Mouse (Mus musculus): ENCODE measurements around the gene Bri3. TPM values are rescaled to one million over a fixed set of nuclear protein-coding genes. Genes with fewer than 3 reads are reported as not detected.

Gene Bri3
- polyA plus RNA-seq, 1 experiment from 2014 or later = 136 TPM

DNA sequence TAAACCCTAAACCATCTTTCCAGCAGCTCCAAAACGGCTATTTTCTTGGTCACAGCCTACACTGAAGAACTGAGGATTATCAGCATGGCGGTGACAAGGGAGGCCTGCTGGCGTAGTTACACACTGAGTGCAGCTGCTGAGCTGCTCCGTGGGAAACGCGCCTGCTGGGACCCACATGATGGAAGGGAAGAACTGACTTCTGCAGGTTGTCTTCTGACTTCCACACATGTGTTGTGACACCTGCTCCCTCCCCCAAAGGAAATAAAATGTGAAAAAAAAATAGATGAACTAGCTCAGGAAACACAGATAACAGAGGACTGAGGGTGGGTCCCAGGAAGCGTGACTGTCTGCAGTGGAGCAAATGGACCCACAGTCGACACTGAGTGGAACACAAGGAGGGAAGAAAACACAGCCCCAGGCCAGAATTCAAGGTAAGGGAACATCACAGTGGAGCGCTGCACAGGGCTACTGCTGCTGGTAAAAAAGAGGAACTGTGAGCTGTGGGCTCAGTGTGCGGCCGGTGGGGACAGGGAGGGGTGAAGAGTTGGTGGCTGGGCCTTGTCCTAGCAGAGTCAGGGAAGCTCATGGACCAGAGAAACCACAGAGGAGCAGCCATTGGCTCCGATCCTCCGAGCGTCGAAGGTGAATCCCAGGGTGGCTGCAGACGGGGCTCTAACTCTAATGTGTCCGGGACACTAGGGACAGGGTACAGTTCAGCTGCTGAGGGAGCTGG lies 32.8 kb downstream of the Bri3 start:
- in situ Hi-C loops (cut with MboI; ENCODE audit: low pct_unique_long_range_greater_than_20kb) = no loop called here
- no peak for TF ChIP-seq CTCF (IDR thresholded peaks at IDR 0.05)
- ATAC-seq (no peak), DNase-seq (ENCODE audit: low read depth, low spot score) (no peak)
- CTCF ChIA-PET = interaction anchor here (1.1 to 2.2 kb wide), 5 partner anchors 8 to 18 kb away, joined by 3 to 8 read pairs (median 4); no protein-coding TSS in a partner anchor
- POLR2A ChIA-PET = interaction anchor here (0.6 kb wide), 1 partner anchor 24 kb away, joined by 3 read pairs; no protein-coding TSS in a partner anchor
- H3K27me3 ChIP-seq = no peaks in the 10 kb centered on the region

DNA sequence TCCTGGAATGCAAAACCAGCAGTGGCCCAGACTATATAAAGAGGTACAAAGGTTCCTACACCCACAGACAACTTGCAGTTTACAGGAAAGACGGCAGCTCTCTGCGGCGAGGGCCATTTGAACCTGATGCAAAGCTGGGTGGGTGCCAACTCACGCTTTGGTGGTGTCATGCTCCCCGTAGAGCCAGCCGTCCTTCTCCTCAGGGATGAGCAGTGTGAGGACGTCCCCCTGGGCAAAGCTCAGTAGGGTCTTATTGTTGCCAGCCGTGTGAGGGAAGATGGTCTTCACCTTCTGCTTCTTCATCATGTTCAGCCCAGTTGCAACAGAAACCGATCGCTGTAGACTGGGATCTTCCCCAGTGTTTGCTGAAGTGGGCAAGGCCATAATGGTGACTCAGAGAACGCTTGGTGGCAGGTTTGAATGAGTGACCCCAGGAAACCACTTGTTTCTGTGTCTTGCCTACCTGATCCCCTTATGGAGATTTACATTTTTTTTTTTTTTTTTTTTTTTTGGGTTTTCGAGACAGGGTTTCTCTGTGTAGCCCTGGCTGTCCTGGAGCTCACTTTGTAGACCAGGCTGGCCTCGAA lies 34.2 kb downstream of the Bri3 start:
- CTCF ChIA-PET = interaction anchor here (0.8 to 2.2 kb wide), 3 partner anchors 8 to 19 kb away, joined by 3 to 8 read pairs (median 3); no protein-coding TSS in a partner anchor
- ATAC-seq (no peak), DNase-seq (ENCODE audit: low read depth, low spot score) (no peak)
- POLR2A ChIA-PET = interaction anchor here (0.6 kb wide), 1 partner anchor 450 kb away, joined by 4 read pairs; no protein-coding TSS in a partner anchor
- TF ChIP-seq CTCF (IDR thresholded peaks at IDR 0.05) = no peak
- in situ Hi-C loops (cut with MboI; ENCODE audit: low pct_unique_long_range_greater_than_20kb) = no loop called here
- H3K27me3 ChIP-seq = no peaks in the 10 kb centered on the region

DNA sequence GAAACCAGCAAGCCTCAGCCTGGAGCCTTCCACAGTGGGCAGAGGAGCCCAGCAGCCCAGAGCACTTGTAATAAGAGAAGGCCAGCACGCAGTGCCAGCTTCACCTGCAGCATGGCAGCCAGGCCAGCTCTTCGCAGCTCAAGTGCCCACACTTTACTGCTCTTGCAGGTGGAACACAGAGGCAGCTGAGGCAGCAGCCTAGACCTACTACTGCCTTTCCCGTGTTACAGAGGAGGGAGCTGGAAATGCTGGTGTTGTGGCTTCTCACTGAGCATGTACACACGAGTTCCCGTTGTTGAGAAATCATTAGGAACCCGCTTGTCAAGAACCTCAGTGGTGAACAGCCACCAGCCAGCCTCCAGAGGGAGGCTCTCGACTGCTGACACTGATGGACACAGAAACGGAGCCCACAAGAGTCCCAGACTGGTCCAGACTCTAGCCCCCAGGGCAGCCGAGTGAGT lies 34.9 kb downstream of the Bri3 start:
- no peak for TF ChIP-seq CTCF (IDR thresholded peaks at IDR 0.05)
- POLR2A ChIA-PET = interaction anchor here (0.6 kb wide), 1 partner anchor 449 kb away, joined by 4 read pairs; no protein-coding TSS in a partner anchor
- in situ Hi-C loops (cut with MboI; ENCODE audit: low pct_unique_long_range_greater_than_20kb) = no loop called here
- H3K27me3 ChIP-seq = no peaks in the 10 kb centered on the region
- no peak for ATAC-seq
- no peak for DNase-seq (ENCODE audit: low read depth, low spot score)
- CTCF ChIA-PET = interaction anchor here (0.8 to 2.2 kb wide), 2 partner anchors 9 to 20 kb away, joined by 3 to 8 read pairs; no protein-coding TSS in a partner anchor

DNA sequence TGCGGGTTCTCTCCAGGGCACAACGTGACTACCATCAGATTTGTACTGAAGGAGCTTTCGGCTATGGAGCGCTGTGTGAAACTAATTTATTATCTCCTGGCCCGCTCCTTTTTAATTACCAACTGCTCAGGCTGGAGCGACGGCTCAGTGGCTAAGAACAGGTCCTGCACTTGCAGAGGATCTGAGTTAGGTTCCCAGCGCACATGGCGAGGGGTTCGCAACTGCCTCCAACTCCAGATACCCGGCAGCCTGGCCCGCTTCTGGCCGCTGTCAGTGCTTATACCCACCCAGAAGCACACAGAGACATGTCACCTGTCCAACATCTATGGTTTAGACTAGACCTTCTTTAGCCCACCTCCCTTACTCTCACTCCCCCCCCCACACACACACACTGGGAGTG lies 35.7 kb downstream of the Bri3 start:
- POLR2A ChIA-PET = no interaction called here
- in situ Hi-C loops (cut with MboI; ENCODE audit: low pct_unique_long_range_greater_than_20kb) = no loop called here
- ATAC-seq (no peak), DNase-seq (ENCODE audit: low read depth, low spot score) (no peak)
- CTCF ChIA-PET = no interaction called here
- H3K27me3 ChIP-seq = no peaks in the 10 kb centered on the region
- no peak for TF ChIP-seq CTCF (IDR thresholded peaks at IDR 0.05)

DNA sequence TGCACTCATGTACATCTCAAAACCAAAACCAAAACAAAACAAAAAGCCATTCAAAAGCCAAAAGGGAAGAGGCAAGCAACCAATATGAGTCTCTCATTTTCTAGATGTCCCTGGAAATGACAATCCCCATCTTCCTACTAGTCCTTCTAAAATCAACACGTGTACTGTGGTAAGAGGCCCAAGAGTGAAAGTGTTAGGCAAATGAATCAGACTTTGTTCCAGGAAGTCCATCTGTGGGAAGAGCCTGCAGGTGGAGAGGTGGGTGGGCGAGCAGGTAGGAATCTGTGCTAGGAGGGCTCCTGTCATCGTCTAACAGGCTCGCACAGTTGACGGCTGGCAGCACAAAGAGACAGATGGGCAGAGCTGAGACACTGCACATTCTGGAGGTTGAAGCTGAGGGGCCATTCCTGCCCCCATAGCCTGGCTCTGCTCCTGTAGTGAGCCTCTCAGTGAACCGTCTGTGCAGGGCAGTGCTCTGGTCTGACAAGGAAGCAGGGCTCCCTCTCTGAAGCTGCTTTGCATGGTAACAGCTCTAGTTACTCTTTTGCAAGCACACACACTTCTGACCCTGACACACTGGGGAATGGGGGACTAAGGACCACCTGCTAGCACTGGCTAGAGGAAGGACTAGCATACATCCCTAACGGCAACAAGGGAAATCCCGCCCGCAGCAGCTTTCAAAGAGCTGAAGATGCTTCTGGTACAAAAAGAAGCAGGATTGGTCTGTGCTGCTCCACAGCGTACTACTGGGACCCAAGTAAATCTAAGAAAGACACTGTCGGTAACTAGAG lies 38.4 kb downstream of the Bri3 start:
- ChIA-PET POLR2A (interaction anchor here (0.6 kb wide), 1 partner anchor 364 kb away, joined by 8 read pairs; no protein-coding TSS in a partner anchor), CTCF (interaction anchor here (1.1 kb wide), 1 partner anchor 75 kb away, joined by 3 read pairs; no protein-coding TSS in a partner anchor)
- TF ChIP-seq CTCF (IDR thresholded peaks at IDR 0.05) = no peak
- H3K27me3 ChIP-seq = no peaks in the 10 kb centered on the region
- no peak for ATAC-seq
- no peak for DNase-seq (ENCODE audit: low read depth, low spot score)
- in situ Hi-C loops (cut with MboI; ENCODE audit: low pct_unique_long_range_greater_than_20kb) = no loop called here

DNA sequence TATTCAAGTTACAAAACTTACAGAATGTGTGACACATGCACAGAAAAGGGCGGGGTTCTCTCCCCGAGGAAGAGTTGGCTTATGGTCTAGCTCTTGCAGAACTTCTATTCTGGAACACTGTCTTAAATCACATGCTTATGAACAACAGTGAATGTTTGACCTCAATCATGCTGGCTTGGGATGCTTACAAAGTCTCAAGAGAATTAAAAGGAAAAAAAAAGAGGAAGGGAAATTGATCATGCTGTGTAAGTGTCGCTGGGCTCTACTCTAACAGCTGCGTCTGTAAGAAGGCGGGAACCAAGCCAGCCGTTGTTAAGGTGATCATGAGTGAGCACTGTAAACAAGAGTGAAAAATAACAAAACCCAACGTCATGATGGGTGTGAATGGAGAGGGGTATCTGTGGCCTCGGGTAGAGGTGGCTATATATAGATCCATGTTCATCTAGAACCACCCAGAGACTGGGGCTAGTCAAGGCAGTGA lies 39.4 kb downstream of the Bri3 start:
- in situ Hi-C loops (cut with MboI; ENCODE audit: low pct_unique_long_range_greater_than_20kb) = no loop called here
- CTCF ChIA-PET = interaction anchor here (1.7 kb wide), 1 partner anchor 21 kb away, joined by 5 read pairs; no protein-coding TSS in a partner anchor

DNA sequence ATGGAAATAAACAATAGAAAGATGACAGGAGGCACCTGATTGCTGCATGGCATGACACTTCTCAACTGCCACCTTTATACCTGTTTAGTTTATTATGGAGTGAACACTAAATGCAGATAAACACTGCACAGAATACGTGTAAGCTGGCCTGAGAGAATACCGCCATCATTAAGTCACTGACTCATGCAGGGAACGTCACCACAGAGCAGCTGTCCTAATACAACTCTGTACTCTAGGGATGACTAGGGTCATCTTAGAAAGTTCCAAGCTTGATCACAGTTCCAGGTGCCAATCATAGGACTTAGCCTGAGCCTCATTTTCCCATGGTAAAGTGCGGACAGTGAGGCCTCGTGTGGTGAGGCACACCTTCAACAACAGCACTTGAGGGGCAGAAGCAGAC lies 40.4 kb downstream of the Bri3 start:
- DNase-seq (ENCODE audit: low read depth, low spot score) = no peak
- no peak for ATAC-seq
- no peaks in the 10 kb centered on the region for H3K27me3 ChIP-seq
- in situ Hi-C loops (cut with MboI; ENCODE audit: low pct_unique_long_range_greater_than_20kb) = no loop called here
- POLR2A ChIA-PET = no interaction called here
- TF ChIP-seq CTCF (IDR thresholded peaks at IDR 0.05) = no peak
- CTCF ChIA-PET = interaction anchor here (1.7 kb wide), 2 partner anchors 8 to 20 kb away, joined by 4 to 5 read pairs; no protein-coding TSS in a partner anchor

More for the DNA sequence above, 39.4 kb downstream of the Bri3 start:
- DNase-seq (ENCODE audit: low read depth, low spot score) = no peak
- POLR2A ChIA-PET = interaction anchor here (0.6 kb wide), 1 partner anchor 363 kb away, joined by 8 read pairs; no protein-coding TSS in a partner anchor
- no peak for TF ChIP-seq CTCF (IDR thresholded peaks at IDR 0.05)
- no peak for ATAC-seq
- no peaks in the 10 kb centered on the region for H3K27me3 ChIP-seq

DNA sequence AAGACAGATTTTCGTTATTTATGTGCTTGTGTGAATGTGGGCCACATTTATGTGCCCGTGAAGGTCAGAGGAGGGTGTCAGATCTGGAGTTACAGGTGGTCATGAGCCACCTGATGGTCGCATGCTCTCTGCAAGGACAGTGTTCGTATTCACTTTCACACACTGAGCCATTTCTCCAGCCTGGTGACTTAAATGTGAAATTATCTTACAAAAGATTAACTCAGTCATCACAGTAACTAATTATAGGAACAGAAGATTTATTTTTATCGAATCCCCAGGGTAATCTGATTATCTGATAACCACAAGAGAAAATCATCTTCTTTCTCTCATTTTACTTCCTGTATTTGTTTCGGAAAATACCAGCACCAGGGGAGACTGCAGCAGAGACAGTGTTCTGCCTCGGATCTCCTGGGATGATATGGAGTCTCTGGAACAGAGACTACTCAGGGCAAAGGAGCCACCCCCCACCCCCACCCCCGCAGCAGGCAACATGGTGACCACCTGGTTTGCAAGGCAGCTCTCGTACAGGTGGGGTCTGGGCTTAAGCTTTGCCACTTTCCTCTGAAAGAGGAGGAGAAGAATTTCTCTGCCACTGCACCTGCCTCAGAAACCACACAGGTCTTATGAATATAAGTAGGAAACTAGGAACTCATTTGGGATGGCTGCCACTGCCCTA lies 42.5 kb downstream of the Bri3 start:
- DNase-seq (ENCODE audit: low read depth, low spot score) (no peak), ATAC-seq (no peak)
- no peak for TF ChIP-seq CTCF (IDR thresholded peaks at IDR 0.05)
- CTCF ChIA-PET = no interaction called here
- in situ Hi-C loops (cut with MboI; ENCODE audit: low pct_unique_long_range_greater_than_20kb) = no loop called here
- POLR2A ChIA-PET = no interaction called here
- H3K27me3 ChIP-seq = no peaks in the 10 kb centered on the region

DNA sequence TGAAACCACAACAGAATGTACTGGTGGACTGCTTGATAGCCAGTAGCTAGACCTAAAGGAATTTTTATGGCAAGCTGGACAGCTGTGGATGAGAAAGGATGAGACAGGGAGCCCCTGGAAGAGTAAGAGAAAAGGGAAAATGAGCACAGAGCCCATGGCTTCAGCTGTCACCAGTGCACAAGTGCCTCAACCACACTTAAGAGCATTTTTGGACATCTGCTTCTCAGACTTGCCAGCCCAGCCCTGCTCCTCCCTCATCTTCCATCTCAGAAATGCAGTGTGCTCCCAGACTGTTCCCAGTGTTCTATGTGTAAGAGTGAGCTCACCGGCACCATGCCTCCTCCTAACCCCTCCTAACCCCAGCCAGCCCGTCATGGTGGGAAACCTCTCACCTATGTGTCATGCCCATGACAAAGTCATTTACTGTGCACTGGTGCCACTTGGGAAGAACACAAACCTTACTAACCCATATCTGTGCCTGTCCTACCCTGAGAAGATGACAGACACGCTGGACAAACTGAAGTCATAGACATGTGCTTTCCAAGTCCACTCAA lies 43.1 kb downstream of the Bri3 start:
- no peaks in the 10 kb centered on the region for H3K27me3 ChIP-seq
- no peak for DNase-seq (ENCODE audit: low read depth, low spot score)
- in situ Hi-C loops (cut with MboI; ENCODE audit: low pct_unique_long_range_greater_than_20kb) = no loop called here
- TF ChIP-seq CTCF (IDR thresholded peaks at IDR 0.05) = no peak
- CTCF ChIA-PET = no interaction called here
- no peak for ATAC-seq
- POLR2A ChIA-PET = interaction anchor here (0.5 kb wide), 1 partner anchor 9 kb away, joined by 3 read pairs; no protein-coding TSS in a partner anchor
